Mouse (Mus musculus) adrenal gland, postnatal 4 days (tissue): ENCODE results near the gene Tepp. TPM values are rescaled to one million over a fixed set of nuclear protein-coding genes. Genes with fewer than 3 reads are reported as not detected.

ENCODE experiments used
- DNase-seq, 2 experiments: peaks; one replicate each; pipeline ENCODE4 v3.0.0; 2021 to 2022; ENCODE audit warnings: low spot score in 2 of 2, mixed read lengths in 2 of 2
- total RNA-seq, 2 experiments: library from RNA; stranded (reverse); gene quantifications; 2 replicates each; pipeline ENCODE4 v1.2.3; 2021

Gene Tepp
- total RNA-seq, 2 experiments from 2014 or later: not detected

DNA sequence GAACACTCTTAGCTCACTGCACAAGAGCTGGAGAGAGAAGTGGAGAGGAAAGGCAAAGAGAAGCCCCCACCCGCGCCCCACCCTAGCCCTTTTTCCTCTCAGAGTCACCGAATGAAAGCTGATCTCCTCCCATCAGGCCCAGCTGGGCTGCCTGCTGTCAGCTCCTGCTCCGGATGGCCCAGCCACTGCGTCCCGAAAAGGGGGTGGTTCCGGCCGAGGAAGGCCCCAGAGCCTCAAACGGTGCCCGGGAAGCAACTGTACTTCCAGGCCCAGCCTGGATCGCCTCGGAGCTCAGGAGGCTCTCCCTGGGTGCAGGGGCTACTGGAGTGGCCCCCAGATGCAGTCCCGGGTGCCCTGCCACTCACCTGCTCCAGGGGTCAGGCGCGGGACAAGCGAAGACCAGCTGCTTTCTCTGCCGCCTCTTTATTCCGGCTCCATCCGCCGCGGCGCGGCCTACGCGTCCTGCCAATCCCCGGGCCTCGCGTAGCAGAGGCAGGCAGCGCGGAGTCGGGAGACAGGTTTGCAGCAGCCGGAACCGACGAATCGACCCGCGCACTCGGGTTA, 20.9 kb downstream of the Tepp start:
- peak in 1 of 2 experiments; percentile 45 for DNase-seq

GRCm38 (mm10) chr8:95331720-95332436, 21.5 kb downstream of the Tepp start, which contains the start of the genes Zfp319 and Usb1:
Gene Zfp319 (minus strand): TSS chr8:95331950.
Gene Usb1 (plus strand): TSS chr8:95332284.
- peak; percentile 93 to 96 for DNase-seq

DNA sequence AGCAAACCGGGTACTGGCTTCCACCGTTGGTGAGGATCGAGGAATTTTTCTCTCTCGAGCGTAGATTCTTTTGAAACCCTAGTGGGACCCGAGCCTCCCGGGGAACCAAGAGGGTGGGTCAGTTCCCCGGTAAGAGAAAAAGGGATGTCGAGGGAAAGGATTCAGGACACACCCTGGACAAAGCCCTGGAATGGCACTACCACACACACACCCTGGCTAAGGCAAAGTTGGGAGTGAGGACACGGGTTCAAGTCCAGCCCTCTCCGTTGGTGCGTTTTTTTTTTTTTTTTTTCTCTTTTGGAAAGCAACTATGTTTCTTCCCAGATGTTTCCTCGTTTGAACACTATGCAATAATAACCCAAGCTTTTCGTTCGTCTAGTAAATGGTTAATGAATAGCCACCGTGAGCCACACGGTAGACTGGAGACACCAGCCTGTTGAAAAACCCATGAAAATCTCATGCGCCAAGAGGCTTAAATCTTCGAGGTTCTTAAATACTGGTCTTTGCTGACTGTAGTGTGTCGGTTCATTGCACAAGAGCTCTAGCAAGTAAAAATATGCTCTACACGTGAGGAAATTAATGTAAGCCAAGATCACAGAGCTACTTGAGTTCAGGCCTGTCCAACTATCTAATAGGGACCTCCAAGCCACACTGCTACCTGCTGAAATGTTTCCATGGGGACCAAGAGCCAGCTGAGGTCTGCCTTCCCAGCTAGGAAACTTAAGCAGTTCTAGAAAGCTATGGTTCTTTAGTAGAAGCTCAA, 22.3 kb downstream of the Tepp start:
- no peak for DNase-seq

DNA sequence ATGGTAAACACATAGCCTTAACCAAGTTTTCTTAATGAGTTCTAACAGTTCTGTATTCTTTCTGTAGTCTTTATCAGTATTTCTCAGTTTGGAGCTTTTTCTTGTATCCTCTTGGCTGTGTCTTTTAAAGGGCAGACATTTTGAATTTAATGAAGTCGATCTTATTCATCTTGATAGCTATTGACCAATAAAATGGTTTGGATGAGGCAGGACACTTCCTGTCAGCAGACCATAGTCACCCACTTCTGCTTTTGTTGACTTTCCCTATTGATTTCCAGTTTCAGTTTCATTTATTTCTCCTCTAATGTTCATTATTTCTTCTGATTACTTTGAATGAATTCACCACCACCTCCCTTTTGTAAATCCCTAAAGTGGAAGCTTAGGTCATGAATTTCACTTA, 25.3 kb downstream of the Tepp start:
- DNase-seq: no peak

GRCm38 (mm10) chr8:95336363-95336762, 26.0 kb downstream of the Tepp start:
- DNase-seq: no peak

GRCm38 (mm10) chr8:95341721-95342120, 31.4 kb downstream of the Tepp start:
- DNase-seq: no peak

DNA sequence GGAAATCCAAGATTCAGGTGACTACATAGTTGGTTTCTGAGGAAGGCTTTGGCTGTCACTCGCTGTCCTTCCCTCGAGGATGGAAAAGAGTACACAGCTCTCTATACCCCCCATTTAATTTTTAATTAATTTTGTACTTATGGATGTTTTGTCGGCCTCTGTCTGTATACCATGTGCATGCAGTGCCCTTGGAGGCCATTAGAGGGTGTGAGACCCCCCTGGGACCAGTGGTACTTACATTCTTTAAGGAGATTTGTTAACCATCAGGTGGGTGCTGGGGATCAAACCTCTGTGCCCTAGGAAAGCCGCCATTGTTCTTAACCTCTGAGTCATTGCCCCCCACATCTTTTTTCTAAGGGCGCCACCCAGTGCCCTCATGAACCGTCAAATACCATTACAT, 34.3 kb downstream of the Tepp start:
- no peak for DNase-seq

DNA sequence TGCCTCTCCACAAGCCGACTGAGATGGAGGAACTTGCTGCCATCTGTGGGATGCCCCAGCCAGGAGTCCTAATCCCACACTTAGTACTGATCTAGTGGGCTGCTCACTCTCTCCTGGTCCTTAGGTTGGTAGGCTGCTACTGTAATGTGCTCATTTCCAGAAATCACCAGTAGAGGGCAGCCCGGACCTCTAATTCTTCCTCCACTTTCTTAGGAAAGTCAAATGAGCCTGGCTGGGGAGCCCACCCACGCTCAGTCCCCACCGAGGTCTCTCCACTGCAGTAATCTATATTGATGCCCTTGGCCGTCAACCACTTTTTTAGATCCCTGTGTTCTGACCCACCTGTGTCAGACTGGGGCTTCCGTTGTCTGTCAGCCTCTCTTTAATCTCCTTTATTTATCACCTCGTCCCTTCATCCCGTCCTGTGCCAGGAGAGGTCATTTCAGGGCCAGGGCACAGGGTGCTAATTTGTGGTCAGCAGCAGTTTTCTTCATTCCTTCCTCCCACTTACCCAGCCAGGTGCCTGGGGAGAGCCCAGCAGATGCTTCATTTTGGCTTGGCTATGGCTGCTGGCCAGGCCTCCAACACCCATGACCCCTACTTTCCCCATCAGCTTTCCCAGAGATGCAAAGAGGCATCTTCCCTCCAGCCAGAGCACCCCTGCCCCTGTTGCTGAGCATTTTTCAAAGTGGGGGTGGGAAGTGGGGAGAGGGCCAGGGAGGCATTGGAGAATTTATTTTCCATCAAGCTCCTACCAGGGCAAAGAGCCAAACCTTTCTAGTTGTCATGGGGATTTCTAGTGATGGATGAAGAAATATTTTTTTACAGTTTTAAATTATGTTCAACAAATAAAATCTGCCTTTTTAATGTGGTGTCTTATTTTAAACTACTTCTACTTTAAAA, 36.5 kb downstream of the Tepp start:
- DNase-seq: peak; percentile 36 to 37

DNA sequence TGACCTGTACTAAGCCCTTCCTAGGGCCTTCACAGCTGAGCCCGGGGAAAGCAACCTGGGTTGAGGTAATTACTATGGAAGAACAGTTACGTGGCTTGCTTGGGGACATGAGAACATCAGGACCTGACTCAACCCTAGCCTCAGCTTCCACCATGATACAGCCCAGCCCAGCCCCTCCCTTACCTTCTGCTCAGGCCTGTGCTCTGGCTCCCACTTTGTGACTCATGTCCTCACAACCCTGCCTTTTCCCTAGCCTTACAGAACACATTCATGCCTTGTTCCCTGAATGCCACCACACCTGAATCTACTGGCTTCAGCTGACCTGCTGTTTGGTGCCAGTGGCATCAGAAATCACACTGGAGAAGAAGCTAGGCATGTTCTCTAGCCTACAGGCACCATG, 38.0 kb downstream of the Tepp start:
- no peak for DNase-seq

DNA sequence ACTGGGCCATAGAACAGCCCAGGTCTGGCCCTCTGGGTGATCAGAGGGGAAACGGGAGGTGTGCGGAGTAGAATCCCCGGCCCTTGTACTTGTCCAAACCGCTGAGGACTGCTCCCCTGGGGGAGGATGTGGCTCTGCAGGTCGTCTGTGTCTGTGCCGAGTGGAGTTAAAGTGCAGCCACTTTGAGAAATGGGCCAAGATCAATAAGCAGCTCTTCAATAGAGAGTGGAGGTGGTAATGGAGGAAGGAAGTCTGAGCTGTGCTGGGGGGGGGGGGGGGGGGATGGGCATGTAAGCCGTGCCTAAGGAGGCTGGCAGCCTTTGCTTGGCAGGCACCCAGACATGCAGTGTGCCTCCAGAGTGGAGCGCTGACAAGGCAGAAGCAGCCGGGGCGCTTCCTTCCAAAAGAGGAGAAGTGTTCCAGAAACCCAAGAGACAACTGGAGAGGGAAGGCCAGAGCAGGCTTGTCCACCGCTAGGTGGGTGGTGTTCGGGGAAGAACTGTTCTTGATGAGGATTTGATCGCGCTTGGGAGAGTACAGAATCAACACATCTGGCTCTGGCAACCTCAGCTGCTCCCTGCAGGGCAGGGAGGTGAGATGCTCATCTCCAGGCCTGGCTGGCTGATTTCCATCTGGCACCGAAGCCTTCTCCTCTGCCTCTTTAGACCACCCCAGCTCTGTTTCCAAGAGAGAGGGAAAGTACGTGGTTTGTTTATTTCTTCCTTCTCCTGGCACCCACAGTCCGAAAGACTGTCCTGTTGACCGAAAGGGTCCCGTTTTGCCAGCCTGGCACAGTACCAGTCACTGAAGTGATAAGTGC, 38.7 kb downstream of the Tepp start:
- no peak for DNase-seq

- no peak for DNase-seq
Measured at GRCm38 (mm10) chr8:95351461-95351860, 41.1 kb downstream of the Tepp start.

DNA sequence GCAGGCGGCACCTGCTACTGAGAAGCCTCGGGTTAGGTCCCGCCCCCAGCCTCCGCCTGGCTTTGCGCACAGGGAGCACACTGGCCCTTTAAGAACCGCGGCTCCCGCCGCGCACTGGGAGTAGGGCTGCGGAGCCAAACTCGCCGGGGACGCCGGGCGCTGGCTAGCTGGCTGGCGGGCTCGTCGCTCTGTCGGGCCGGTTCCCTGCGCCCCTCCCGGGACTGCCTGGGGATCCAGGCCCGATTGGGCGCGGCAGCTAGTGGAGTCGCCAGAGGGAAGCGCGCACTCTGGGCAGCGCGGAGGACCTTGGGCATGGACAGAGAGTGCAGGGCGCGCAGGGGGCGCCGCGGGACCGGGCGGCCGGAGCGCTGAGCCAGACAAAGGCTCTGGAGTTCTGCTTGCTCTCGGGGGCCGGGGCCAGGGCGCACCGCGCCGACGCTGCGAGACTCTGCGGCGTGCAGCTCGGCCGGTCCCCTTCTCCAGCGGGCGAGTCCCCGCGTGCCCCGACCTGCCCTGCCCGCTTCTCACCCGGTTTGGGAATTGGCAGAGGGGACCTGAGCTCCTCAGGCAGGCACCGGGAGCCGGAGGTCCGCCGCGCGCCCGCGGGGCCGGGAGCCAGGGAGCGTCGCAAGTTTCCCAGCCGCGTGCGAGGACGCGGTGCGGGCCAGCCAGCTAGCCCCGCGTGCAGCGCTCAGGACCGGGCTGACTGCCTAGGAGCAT, 41.9 kb downstream of the Tepp start, which contains the start of gene Mmp15:
Mmp15 (plus strand) TSS at position 118 of the 720 bp plus-strand sequence.
- DNase-seq: peak; percentile 32 to 58

DNA sequence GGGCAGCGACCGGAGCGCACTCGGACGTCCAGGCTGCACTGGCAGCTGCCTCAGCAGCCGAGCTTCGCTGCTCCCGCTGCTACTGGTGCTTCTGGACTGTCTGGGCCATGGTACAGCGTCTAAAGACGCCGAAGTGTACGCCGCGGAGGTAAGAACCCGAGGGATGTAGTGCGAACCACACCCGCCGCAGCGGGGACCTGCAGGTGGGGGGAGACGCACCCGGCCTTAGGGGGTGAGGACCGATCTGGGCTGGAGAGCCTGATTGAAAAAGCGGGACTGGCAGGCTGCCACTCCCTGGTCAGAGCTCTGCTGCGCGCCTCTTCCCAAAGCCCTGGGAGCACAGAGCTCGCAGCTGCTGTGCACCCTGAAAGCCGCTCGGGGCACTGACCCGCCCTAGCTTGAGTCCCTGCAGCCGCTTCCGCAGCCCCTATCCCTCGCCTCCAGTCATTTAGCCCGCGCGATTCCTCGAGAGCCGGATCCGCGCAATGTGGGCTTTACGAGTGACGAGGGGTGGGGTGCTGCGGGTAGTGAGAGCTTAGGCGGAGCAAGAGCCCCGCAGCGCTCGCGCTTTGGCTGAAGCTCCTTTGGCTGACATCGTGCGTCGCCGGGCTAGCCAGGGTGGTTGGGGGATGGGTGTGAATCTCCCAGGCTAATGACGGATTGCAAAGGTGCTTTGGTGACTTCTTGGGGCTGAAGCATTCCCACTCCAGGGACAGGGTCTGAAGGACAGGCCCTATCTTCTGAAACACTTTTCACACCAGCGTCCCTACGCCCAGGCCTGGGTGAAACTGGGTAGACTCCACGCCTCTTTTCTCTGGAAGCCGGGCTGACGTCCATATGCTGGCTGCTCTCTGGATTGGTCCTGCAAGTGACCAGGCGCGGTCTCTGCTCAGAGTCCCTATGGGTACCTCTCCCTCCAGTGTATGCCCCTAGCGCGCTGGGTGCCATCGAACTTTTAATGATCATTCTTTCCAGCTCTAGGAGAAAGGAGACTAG, 42.8 kb downstream of the Tepp start:
- DNase-seq: peak in 1 of 2 experiments; percentile 20

- no peak for DNase-seq
Measured at GRCm38 (mm10) chr8:95354606-95355005, 44.2 kb downstream of the Tepp start.

- DNase-seq: no peak
Measured at GRCm38 (mm10) chr8:95358550-95359411, 48.4 kb downstream of the Tepp start.

- no peak for DNase-seq
Measured at GRCm38 (mm10) chr8:95360181-95361015, 50.0 kb downstream of the Tepp start.
